Mouse (Mus musculus) embryo, embryonic 10.5 days (tissue): ENCODE measurements around the gene Fam13c.

Source experiments
- DNase-seq: peaks from one replicate; pipeline ENCODE4 v3.0.0-alpha.2; 2015; ENCODE audit warnings: low spot score

The Fam13c gene

DNA sequence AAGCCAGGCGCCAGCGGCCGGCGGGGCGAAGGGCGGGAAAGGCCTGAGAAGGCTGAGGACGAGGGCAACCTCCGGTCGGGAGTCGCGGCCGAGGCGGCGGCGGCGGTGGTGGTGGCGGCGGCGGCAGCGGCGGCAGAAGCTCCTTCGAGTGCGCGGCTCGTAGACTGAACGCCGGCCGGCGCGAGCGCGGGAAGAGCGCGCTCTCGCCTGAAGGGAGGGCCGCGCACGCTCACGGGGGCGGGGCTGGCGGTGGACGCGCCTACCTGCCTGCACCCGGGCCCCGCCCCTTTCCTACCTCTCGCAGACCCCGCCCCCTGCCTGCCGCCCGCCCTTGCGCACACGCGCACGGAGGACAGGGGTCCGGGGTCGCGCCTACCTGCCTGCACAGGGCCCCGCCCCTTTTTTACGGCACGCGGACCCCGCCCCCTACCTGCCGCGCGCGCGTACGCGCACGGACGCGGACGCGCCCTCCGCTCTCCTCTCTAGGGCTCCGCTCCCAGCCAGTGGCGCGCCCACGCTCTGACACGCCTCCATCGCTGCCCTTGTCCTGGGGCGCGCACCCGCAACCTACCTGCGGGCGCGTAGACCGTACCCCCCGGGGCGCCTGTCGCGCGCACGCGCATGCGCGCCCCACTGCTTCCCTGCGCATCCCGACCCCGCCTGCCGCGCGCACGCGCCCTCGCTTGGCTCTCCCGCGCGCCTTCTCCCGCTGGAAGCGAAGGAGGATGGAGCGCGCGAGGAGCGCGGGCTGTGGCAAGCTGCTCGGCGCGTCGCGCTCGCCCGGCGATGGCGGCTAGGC, 159.0 kb downstream of the Fam13c start:
- DNase-seq: peak; percentile 83

DNA sequence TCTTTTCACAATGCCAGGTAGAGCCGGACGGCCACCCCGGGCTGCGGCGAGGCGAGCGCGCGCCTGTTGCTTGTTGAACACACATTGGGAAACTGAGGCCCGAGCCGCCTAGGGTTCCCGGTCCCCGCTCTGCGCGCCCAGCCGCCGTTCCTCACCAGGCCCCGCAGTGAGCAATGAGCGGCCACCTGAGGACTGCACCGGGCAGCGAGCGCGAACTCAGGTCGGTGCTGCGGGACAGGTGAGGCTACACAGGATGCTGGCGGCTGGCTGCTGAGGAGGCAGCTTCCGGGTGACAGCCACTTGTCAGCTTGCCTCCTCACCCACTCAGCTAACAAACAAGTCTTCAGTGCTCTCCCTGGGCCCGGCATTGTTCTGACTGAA, 159.6 kb downstream of the Fam13c start:
- peak; percentile 11 for DNase-seq
